Mouse (Mus musculus) induced T-regulatory cell, adult 2 months (primary cell): ENCODE data around the gene 6030468B19Rik.
A peak's percentile ranks its signal among the peaks of the same experiment; 100 is the strongest.
"Not testable (repeated sequence)": the region's sequence is repeated elsewhere in the genome, so short reads cannot be mapped to it uniquely, and the experiment has no call there.

Source experiments
- DNase-seq: peaks from one replicate; pipeline ENCODE4 v3.0.0-alpha.2; 2012; ENCODE audit warnings: low read depth

Gene 6030468B19Rik

DNA sequence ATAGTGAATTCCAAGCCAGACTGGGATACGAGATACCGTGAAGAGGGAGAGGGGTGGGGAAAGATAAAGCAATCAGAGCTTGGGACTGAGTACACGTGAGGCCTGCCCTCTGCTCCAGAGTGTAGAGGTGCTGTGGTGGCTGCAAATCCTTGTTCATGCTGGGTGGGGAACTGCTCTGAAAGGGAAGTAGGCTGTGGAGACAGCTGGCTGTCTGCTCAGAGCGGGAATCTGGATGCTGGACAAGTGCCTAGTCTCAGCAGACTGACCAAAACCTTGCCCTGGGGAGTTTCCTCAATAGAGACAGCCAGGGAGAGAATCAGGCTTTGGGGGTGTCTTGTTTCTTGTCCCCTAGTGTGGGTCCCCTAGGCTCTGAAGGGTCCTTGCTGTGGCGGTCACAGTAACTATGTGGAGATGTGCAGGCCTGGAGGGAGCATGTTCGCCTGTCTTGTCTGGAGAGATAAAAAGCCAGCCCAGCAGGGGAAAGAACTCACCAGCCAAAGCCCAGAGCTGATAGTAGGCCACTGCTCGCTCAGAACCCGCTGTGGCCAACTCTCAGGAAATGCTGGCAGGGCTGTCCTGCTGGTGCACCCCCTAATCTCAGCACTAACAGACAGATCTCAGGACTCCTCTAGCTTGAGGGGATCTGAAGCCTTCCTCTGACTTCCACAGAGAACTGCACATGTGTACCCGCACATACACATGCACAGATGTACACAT lies 31.6 kb downstream of the 6030468B19Rik start:
- DNase-seq = peak; percentile 35

- no peak for DNase-seq
Measured at GRCm38 (mm10) chr11:117829671-117830215, 32.3 kb downstream of the 6030468B19Rik start.

DNA sequence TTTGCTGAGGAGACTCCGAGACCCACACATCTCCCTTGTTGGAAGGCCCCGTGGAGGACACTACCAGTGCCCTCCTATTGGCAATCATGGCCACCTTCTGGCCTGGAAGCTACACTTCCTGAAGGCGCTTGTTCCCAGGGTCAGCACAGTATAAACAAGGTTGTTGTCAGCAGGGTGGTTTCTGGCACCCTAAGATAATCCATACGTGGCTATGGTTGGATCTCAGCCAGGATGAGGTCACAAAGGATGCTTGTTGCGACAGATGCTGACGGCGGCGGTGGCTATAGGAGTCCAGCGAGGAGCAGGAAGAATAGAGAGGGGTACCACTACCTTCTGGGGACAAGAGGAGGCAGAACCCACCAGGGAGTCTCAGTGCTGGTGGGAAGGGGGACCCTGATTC lies 32.9 kb downstream of the 6030468B19Rik start:
- no peak for DNase-seq

GRCm38 (mm10) chr11:117832086-117832969 lies 34.9 kb downstream of the 6030468B19Rik start:
- DNase-seq = peak; percentile 97

- not testable (repeated sequence) for DNase-seq
Measured at GRCm38 (mm10) chr11:117833509-117833908, 36.0 kb downstream of the 6030468B19Rik start.

- DNase-seq = no peak
Measured at GRCm38 (mm10) chr11:117834086-117834485, 36.6 kb downstream of the 6030468B19Rik start.

- peak; percentile 33 for DNase-seq
Measured at GRCm38 (mm10) chr11:117836306-117836705, 38.8 kb downstream of the 6030468B19Rik start.

DNA sequence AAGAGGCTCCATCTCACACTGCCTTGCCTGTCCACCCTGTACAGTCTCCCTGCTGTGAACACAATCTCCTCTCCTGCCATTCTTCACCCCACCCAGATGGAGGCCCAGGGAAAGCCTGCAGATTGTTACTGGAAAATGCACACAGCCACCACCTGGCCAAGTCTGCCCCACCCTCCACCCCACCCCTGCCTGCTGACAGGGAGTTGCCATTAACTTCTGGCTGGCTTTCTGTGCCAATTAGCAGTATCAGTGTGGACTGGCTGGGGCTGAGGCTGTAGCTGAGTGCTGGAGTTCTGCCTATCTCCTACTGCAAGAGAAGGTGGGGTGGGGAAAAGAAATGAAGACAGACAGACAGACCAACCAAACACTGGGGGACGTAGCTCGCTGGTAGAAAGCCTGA lies 41.1 kb downstream of the 6030468B19Rik start:
- DNase-seq = no peak

DNA sequence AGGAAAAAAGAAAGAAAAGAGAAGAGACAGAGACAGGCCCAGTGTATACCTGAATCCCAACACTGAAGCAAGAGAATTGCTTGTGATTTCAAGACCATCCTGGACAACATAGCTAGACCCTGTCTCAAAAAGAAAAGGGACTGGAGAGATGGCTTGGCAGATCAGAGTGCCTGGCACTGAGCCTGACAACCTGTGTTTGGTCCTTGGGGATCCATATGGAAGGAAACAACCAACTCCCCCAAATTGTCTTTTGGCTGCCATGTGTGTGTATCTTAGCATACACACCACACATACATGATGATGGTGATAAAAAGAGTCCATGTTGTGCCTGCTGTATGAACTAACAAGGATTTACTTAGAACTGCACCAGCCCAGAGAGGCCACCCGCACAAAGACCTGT lies 41.6 kb downstream of the 6030468B19Rik start:
- DNase-seq = no peak

DNA sequence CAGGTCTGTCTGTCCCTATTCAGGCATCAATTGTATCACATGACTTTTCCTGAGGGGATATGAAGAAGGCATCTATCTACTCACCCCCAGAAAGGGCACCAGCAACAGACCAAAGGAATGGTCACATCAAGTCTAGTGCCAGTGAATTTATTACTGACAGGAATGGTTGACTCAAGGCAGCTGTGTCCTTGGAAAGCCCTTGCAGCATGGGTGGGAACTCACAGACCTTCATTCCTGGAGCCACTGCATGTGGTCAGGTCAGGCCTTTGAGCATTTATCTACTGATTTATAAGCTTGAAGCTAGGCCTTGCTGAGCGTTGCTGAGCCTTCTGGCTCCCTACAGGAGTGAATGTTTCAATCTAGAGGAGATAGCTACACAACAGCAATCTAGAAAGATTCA lies 43.5 kb downstream of the 6030468B19Rik start:
- DNase-seq = no peak

GRCm38 (mm10) chr11:117843434-117843833 lies 46.0 kb downstream of the 6030468B19Rik start:
- no peak for DNase-seq

GRCm38 (mm10) chr11:117844997-117845396 lies 47.5 kb downstream of the 6030468B19Rik start:
- no peak for DNase-seq

DNA sequence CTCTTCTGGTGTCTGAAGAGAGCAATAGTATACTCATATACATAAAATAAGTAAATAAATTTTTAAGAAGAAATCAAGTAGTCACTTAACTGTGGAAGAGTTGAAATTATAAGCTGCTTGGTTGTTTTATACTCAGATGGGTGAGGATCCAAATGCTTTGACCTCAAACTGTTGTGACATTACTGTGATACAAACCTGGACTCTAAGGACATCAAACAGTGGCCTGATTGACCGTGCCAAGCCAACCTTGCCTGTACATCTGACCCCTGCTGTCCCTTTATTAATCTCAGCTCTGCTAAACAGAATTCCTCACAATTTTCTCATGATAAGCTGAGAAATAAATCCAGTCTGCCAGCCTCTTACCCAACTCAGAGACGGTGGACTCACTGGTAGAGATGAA lies 48.2 kb downstream of the 6030468B19Rik start:
- DNase-seq = no peak

GRCm38 (mm10) chr11:117846640-117847039 lies 49.2 kb downstream of the 6030468B19Rik start:
- peak; percentile 52 for DNase-seq

DNA sequence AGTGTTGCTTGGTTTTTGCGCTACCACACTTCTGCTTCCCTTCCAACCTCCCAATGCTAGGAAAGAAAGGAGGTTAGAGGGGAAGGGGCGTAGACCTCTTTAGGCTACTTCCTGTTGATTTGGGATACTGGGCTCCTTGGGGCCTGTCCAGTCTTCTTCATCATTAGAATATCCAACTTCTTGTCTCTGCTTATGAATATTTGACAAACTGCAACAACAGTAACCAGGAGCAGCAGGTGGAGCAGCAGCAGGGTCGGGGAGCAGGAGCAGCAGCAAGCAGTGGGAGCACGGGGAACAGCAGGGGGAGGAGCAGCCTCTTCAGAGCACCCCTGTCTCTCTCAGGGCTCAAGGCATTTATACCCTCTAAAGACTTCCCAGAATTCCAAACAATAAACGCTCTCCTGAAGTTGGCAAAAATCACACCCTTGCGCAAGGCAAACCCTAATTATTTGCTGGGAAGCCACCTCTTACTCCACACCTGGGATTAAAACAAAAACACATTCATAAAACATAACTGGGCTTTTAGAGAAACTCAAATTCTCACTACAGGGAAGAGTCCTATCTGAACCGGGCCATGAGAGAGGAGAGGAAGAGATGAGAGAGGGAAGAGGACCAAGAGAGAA lies 50.2 kb downstream of the 6030468B19Rik start:
- peak; percentile 23 for DNase-seq

DNA sequence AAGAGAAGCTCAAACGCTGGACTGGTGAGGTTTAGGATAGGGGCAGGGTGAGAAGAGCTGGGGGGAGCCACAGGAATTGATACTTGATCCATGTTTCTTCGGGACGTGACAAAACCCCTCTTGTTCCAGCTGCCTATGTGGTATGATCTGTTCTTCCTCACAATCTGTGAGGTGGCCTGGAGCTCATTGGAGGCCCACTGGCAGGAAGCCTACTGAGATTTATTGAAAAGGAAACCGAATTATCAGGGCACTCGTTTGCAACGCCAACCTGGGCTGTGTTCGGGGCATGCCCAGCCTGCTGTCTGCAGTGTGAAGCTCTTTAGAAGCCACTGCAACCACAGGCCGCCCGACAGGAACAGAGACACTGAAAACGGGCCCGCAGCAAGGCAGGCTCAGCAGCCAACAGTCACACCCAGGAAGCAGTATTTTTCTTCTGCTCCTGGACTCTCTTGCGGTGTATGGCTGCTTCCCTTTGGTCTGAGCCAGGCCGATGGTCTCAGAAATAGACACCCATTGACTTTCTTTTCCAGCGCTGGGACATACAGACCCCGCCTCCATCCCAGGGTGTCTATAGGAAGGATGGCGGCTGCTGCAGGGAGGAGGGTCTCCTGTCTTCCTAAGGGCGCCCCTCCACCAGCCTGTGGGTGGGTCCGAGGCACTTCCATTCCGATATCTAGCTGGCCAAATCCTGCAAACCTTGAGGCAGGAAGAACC lies 51.0 kb downstream of the 6030468B19Rik start:
- peak; percentile 87 for DNase-seq

DNA sequence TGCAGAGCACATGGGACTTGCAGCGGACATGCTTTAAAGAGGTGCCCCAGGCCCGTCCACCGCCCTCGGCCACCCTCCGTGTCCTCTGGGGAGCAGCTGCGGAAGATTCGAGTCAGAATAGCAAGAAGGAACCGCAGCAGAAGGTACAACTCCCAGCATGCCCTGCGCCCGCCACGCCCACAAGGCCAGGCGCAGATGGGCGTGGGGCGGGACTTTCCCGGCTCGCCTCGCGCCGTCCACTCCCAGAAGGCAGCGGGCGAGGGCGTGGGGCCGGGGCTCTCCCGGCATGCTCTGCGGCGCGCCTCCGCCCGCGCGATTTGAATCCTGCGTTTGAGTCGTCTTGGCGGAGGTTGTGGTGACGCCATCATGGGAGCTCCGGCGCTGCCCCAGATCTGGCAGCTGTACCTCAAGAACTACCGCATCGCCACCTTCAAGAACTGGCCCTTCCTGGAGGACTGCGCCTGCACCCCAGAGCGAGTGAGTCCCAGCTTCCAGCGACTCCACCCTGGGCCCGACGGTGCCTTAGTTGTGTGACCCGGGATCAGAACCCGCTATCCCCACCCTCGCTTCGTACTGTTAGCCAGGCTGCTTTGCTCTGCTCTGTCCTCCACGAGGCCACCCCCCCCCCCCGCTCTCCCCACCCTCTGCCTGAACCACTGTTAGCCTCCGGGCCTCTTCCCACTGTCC lies 51.7 kb downstream of the 6030468B19Rik start, which contains the start of gene Birc5:
TSS of gene Birc5 (plus strand) at position 267 of the 687 bp plus-strand sequence.
- DNase-seq = peak; percentile 98

- DNase-seq = no peak
Measured at GRCm38 (mm10) chr11:117852875-117853274, 55.4 kb downstream of the 6030468B19Rik start.

GRCm38 (mm10) chr11:117854241-117854640 lies 56.8 kb downstream of the 6030468B19Rik start:
- DNase-seq = no peak

DNA sequence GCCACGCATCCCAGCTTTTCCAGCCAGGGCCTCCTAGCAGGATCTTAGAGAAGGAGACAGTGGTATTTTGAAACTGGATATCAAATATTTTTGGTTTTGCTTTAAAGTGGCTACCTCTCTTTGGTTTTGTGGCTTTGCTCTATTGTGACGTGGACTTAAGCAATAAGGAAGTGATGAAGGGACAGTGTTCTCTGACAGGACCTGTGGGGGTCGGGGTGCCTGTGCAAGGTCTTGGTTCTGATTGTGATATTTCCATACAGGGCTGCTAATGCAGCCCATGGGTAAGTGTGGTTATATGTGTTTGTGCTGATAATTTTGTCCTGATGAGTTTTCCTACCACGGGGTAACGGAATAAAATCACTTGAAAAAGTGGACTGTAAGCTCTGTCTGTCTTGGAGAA lies 57.9 kb downstream of the 6030468B19Rik start:
- DNase-seq = no peak

- no peak for DNase-seq
Measured at GRCm38 (mm10) chr11:117855975-117856374, 58.5 kb downstream of the 6030468B19Rik start.
